Mouse (Mus musculus) midbrain, embryonic 13.5 days (tissue): ENCODE results near the gene Gimap1. TPM values are rescaled to one million over a fixed set of nuclear protein-coding genes. Genes with fewer than 3 reads are reported as not detected.

ENCODE experiments used
- ATAC-seq: fragments of 200-750 bp; cut with Nextera tagmentation; 2 replicates; pipeline ENCODE4 v1.8.0; 2017; ENCODE audit warnings: mild to moderate bottlenecking, moderate TSS enrichment, moderate library complexity
- H3K27ac ChIP-seq: fragments of 300-500 bp; sonication (generic); 2 replicates; pipeline ENCODE4 v1.5.1; 2015; ENCODE audit warnings: inconsistent platforms, mild to moderate bottlenecking, moderate library complexity
- H3K27me3 ChIP-seq: fragments of 300-500 bp; sonication (generic); 2 replicates; pipeline ENCODE4 v1.6.1; 2015; ENCODE audit warnings: mild to moderate bottlenecking, inconsistent platforms
- H3K36me3 ChIP-seq: fragments of 300-500 bp; sonication (generic); 2 replicates; pipeline ENCODE4 v1.6.1; 2015; ENCODE audit warnings: mild to moderate bottlenecking, inconsistent platforms
- H3K4me1 ChIP-seq: fragments of 300-500 bp; sonication (generic); replicated peaks from 2 replicates; pipeline ENCODE4 v1.6.1; 2015; ENCODE audit warnings: inconsistent platforms
- H3K4me2 ChIP-seq: fragments of 300-500 bp; sonication (generic); replicated peaks from 2 replicates; pipeline ENCODE4 v1.6.1; 2015; ENCODE audit warnings: moderate library complexity, mild to moderate bottlenecking, inconsistent platforms
- H3K4me3 ChIP-seq: fragments of 300-500 bp; sonication (generic); replicated peaks from 2 replicates; pipeline ENCODE4 v1.5.1; 2015; ENCODE audit warnings: mild to moderate bottlenecking, inconsistent platforms
- H3K9ac ChIP-seq: fragments of 300-500 bp; sonication (generic); replicated peaks from 2 replicates; pipeline ENCODE4 v1.6.1; 2015; ENCODE audit warnings: mild to moderate bottlenecking, inconsistent platforms
- H3K9me3 ChIP-seq: fragments of 300-500 bp; sonication (generic); 2 replicates; pipeline ENCODE4 v1.6.1; 2016; ENCODE audit warnings: mild to moderate bottlenecking, inconsistent platforms
- WGBS: fragments of 180-500 bp; shearing (Covaris S2); methylation state at CpG from one replicate; pipeline ENCODE4 v1.1.7; 2015; 5-methylcytosine and 5-hydroxymethylcytosine counted together
- polyA plus RNA-seq: library from polyadenylated mRNA; unstranded; fragments of >200 nt; fragmentation: Nextera tagmentation; extraction: Ambion mirVana; gene quantifications from 2 replicates; pipeline ENCODE4 v1.2.1, GENCODE M21; 2015

Gene Gimap1
- 3.0 and 5.2 TPM in 2 replicates for polyA plus RNA-seq

GRCm38 (mm10) chr6:48738961-48739779, at the start of gene Gimap1:
Gene Gimap1, plus strand, starts transcription at chr6:48739054.
- Histone ChIP-seq H3K4me3 (no peak within 1 kb of the TSS), H3K4me1 (peaks cover 9% of the 10 kb centered on the region), H3K36me3 (no peaks in the 10 kb centered on the region), H3K27me3 (peaks cover 29% of the 10 kb centered on the region), H3K9me3 (no peaks in the 10 kb centered on the region), H3K27ac (no peak within 1 kb of the TSS), H3K4me2 (no peak within 1 kb of the TSS), H3K9ac (no peak within 1 kb of the TSS)
- ATAC-seq, result no peak
- WGBS, result 86% methylated on average over 15 of the region's 15 CpGs

- H3K4me2 ChIP-seq, result no peak overlapping the region
- no peak overlapping the region for H3K27ac ChIP-seq
- H3K4me1 ChIP-seq, result no peaks in the 10 kb centered on the region
- no peak overlapping the region for H3K4me3 ChIP-seq
- no peaks in the 10 kb centered on the region for H3K9me3 ChIP-seq
- WGBS, result 97% methylated on average over 2 of the region's 2 CpGs
- H3K27me3 ChIP-seq, result no peaks in the 10 kb centered on the region
- ATAC-seq, result no peak
- no peak overlapping the region for H3K9ac ChIP-seq
- no peaks in the 10 kb centered on the region for H3K36me3 ChIP-seq
Measured at GRCm38 (mm10) chr6:48689320-48689719, 49.5 kb upstream of the Gimap1 start.

DNA sequence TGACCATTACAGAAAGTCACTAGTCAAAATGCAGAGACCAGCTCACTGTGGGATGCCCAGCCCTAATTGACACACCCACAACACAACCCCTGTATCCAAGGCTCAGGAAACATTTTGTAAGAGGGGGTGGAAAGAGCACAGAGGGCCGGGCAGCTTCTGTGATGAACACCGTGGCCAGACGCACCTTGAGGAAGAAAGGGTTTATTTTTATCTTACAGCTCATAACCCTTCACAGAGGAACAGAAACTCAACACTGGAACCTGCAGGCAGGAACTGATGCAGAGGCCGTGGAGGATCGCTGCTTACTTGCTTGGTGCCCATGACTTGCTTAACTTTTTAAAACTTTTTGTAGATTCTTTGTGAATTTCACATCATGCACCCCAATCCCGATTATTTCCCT, 45.9 kb upstream of the Gimap1 start:
- H3K27ac ChIP-seq, result no peak overlapping the region
- WGBS, result 94% methylated on average over 6 of the region's 6 CpGs
- no peak for ATAC-seq

GRCm38 (mm10) chr6:48696830-48697554, 41.9 kb upstream of the Gimap1 start:
- Histone ChIP-seq H3K27ac (no peak overlapping the region), H3K9ac (no peak overlapping the region), H3K4me2 (no peak overlapping the region), H3K27me3 (no peaks in the 10 kb centered on the region), H3K9me3 (no peaks in the 10 kb centered on the region), H3K36me3 (no peaks in the 10 kb centered on the region), H3K4me3 (no peak overlapping the region), H3K4me1 (no peaks in the 10 kb centered on the region)
- no peak for ATAC-seq
- WGBS, result 86% methylated on average over 4 of the region's 4 CpGs

More for the DNA sequence above, 45.9 kb upstream of the Gimap1 start:
- Histone ChIP-seq H3K4me3 (no peak overlapping the region), H3K36me3 (no peaks in the 10 kb centered on the region), H3K9ac (no peak overlapping the region), H3K4me1 (no peaks in the 10 kb centered on the region), H3K4me2 (no peak overlapping the region), H3K9me3 (no peaks in the 10 kb centered on the region), H3K27me3 (no peaks in the 10 kb centered on the region)

DNA sequence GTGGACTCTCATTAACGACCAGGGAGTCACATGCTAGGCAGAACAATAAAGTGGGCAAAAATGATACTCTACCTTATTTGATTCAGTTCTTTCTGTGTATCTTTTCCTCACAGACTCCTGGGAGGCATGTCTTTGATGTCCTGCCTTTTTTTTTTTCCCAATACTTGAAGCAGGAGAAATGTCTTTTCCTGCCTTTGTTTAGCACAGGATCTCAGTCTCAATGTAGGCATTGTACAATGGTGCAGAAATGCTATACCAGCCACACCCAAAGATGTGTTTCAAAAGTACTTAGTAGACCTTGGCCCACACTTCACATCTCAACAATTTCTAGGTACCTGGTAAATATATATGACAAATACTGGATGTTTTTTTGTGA, 41.3 kb upstream of the Gimap1 start:
- H3K27me3 ChIP-seq, result no peaks in the 10 kb centered on the region
- H3K27ac ChIP-seq, result no peak overlapping the region
- no peak overlapping the region for H3K4me2 ChIP-seq
- no peaks in the 10 kb centered on the region for H3K4me1 ChIP-seq
- H3K9ac ChIP-seq, result no peak overlapping the region
- no peak overlapping the region for H3K4me3 ChIP-seq
- no peak for ATAC-seq
- H3K36me3 ChIP-seq, result no peaks in the 10 kb centered on the region
- no peaks in the 10 kb centered on the region for H3K9me3 ChIP-seq
- 48% methylated on average over 1 of the region's 1 CpGs for WGBS

DNA sequence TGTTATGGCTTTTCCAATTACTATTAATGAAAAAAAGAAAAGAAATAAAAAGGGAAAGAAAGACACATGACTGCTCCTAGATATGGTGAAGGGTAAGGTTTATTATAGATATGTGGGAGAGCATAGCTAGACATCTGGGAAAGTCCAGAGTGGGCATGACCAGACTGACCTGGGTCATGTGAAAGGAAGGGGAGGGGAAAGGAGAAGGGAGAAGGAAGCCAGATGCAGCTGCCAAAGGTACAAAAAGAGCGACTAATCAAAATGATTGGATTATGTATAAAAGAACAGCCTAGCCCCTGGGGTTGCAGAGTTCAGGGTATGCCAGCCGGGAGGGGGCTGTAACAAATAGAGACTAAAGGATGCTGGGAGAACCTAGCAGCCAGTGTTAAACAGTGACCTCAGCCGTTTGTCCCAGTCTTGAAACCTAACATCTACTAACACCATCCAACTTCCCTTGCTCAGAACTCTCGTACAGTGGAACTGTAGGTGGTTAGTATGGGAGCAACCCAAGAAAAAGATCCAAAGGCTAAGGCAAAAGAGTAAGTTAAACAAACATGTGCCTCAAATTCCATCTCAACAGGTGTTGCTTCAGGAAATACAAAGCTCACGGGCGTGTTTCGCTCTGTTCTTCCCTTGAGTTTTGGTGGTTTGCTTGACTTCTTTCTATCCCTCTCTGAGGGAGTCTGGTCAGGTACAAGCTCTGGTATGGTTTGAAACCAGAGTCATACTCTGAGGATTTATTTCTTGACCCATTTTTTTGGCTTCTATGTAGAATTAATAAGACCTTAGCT, 40.6 kb upstream of the Gimap1 start:
- Histone ChIP-seq H3K4me3 (no peak overlapping the region), H3K27me3 (no peaks in the 10 kb centered on the region), H3K4me1 (no peaks in the 10 kb centered on the region), H3K27ac (no peak overlapping the region), H3K9ac (no peak overlapping the region), H3K4me2 (no peak overlapping the region), H3K9me3 (no peaks in the 10 kb centered on the region), H3K36me3 (no peaks in the 10 kb centered on the region)
- 80% methylated on average over 7 of the region's 7 CpGs for WGBS
- no peak for ATAC-seq

- Histone ChIP-seq H3K4me1 (no peaks in the 10 kb centered on the region), H3K9me3 (no peaks in the 10 kb centered on the region), H3K36me3 (no peaks in the 10 kb centered on the region), H3K27me3 (no peaks in the 10 kb centered on the region), H3K27ac (no peak overlapping the region), H3K4me2 (no peak overlapping the region), H3K4me3 (no peak overlapping the region), H3K9ac (no peak overlapping the region)
- ATAC-seq, result no peak
- WGBS, result 88% methylated on average over 3 of the region's 3 CpGs
Measured at GRCm38 (mm10) chr6:48698888-48699287, 40.0 kb upstream of the Gimap1 start.

- no peak for ATAC-seq
Measured at GRCm38 (mm10) chr6:48700251-48701075, 38.4 kb upstream of the Gimap1 start.

GRCm38 (mm10) chr6:48702146-48702545, 36.7 kb upstream of the Gimap1 start:
- Histone ChIP-seq H3K9ac (no peak overlapping the region), H3K4me1 (no peaks in the 10 kb centered on the region), H3K4me2 (no peak overlapping the region), H3K27me3 (no peaks in the 10 kb centered on the region), H3K4me3 (no peak overlapping the region), H3K27ac (no peak overlapping the region), H3K36me3 (no peaks in the 10 kb centered on the region), H3K9me3 (no peaks in the 10 kb centered on the region)
- WGBS, result 86% methylated on average over 7 of the region's 7 CpGs
- ATAC-seq, result no peak

More at GRCm38 (mm10) chr6:48700251-48701075, 38.4 kb upstream of the Gimap1 start:
- H3K27ac ChIP-seq, result no peak overlapping the region
- H3K4me2 ChIP-seq, result no peak overlapping the region
- 68% methylated on average over 5 of the region's 5 CpGs for WGBS
- H3K36me3 ChIP-seq, result no peaks in the 10 kb centered on the region
- H3K4me3 ChIP-seq, result no peak overlapping the region
- no peaks in the 10 kb centered on the region for H3K4me1 ChIP-seq
- H3K27me3 ChIP-seq, result no peaks in the 10 kb centered on the region
- H3K9me3 ChIP-seq, result no peaks in the 10 kb centered on the region
- no peak overlapping the region for H3K9ac ChIP-seq

GRCm38 (mm10) chr6:48702601-48703000, 36.3 kb upstream of the Gimap1 start:
- H3K27ac ChIP-seq, result no peak overlapping the region
- H3K9ac ChIP-seq, result no peak overlapping the region
- H3K27me3 ChIP-seq, result no peaks in the 10 kb centered on the region
- no peak overlapping the region for H3K4me3 ChIP-seq
- WGBS, result 72% methylated on average over 5 of the region's 5 CpGs
- H3K9me3 ChIP-seq, result no peaks in the 10 kb centered on the region
- ATAC-seq, result no peak
- no peaks in the 10 kb centered on the region for H3K36me3 ChIP-seq
- H3K4me2 ChIP-seq, result no peak overlapping the region
- no peaks in the 10 kb centered on the region for H3K4me1 ChIP-seq

GRCm38 (mm10) chr6:48704146-48704545, 34.7 kb upstream of the Gimap1 start:
- Histone ChIP-seq H3K9me3 (no peaks in the 10 kb centered on the region), H3K27me3 (no peaks in the 10 kb centered on the region), H3K4me2 (no peak overlapping the region), H3K36me3 (no peaks in the 10 kb centered on the region), H3K9ac (no peak overlapping the region), H3K4me3 (no peak overlapping the region), H3K27ac (no peak overlapping the region), H3K4me1 (no peaks in the 10 kb centered on the region)
- ATAC-seq, result no peak
